Mouse (Mus musculus) midbrain, postnatal 0 days (tissue): ENCODE results near the gene Zfp398. TPM values are rescaled to one million over a fixed set of nuclear protein-coding genes. Genes with fewer than 3 reads are reported as not detected.

Source experiments
- ATAC-seq: fragments of 200-750 bp; cut with Nextera tagmentation; 2 replicates; pipeline ENCODE4 v1.8.0; 2017; ENCODE audit warnings: moderate number of reproducible peaks, mild to moderate bottlenecking, moderate TSS enrichment, moderate library complexity; ENCODE audit not compliant: low FRiP score
- DNase-seq: peaks from one replicate; pipeline ENCODE4 v3.0.0-alpha.2; 2015; ENCODE audit warnings: low spot score
- H3K27ac ChIP-seq: fragments of 300-500 bp; sonication (generic); 2 replicates; pipeline ENCODE4 v1.5.1; 2014; ENCODE audit warnings: low read depth, mild to moderate bottlenecking, low read length, mixed read lengths
- H3K27me3 ChIP-seq: fragments of 300-500 bp; sonication (generic); 2 replicates; pipeline ENCODE4 v1.6.1; 2014; ENCODE audit warnings: low read length, control low read depth, mixed read lengths; ENCODE audit not compliant: insufficient read depth
- H3K36me3 ChIP-seq: fragments of 300-500 bp; sonication (generic); 2 replicates; pipeline ENCODE4 v1.6.1; 2014; ENCODE audit warnings: low read length, control low read depth, mixed read lengths; ENCODE audit not compliant: insufficient read depth
- H3K4me1 ChIP-seq: fragments of 300-500 bp; sonication (generic); 2 replicates; pipeline ENCODE4 v1.6.1; 2014; ENCODE audit warnings: mild to moderate bottlenecking, control low read depth, antibody characterized with exemption, low read length, mixed read lengths; ENCODE audit not compliant: insufficient read depth
- H3K4me2 ChIP-seq: fragments of 300-500 bp; sonication (generic); 2 replicates; pipeline ENCODE4 v1.6.1; 2014; ENCODE audit warnings: low read depth, mild to moderate bottlenecking, low read length, mixed read lengths; ENCODE audit not compliant: poor library complexity, severe bottlenecking
- H3K4me3 ChIP-seq: fragments of 300-500 bp; sonication (generic); 2 replicates; pipeline ENCODE4 v1.5.1; 2014; ENCODE audit warnings: low read depth, mild to moderate bottlenecking, low read length, moderate library complexity
- H3K9ac ChIP-seq: fragments of 300-500 bp; sonication (generic); replicated peaks from 2 replicates; pipeline ENCODE4 v1.6.1; 2014; ENCODE audit warnings: mild to moderate bottlenecking, low read length, moderate library complexity, mixed read lengths; ENCODE audit not compliant: poor library complexity, severe bottlenecking
- H3K9me3 ChIP-seq: fragments of 300-500 bp; sonication (generic); 2 replicates; pipeline ENCODE4 v1.6.1; 2016; ENCODE audit warnings: low read length, control low read depth
- CTCF ChIP-seq: IDR thresholded peaks from 2 replicates; pipeline ENCODE4 v1.5.1; 2016; ENCODE audit warnings: antibody characterized with exemption, mild to moderate bottlenecking
- WGBS: fragments of 180-500 bp; shearing (Covaris S2); extraction: QIAGEN DNeasy Blood & Tissue Kit; methylation state at CpG from one replicate; pipeline ENCODE4 v1.1.7; 2014; 5-methylcytosine and 5-hydroxymethylcytosine counted together
- polyA plus RNA-seq: library from polyadenylated mRNA; unstranded; fragments of >200 nt; fragmentation: Nextera tagmentation; extraction: Ambion mirVana; gene quantifications from 2 replicates; pipeline ENCODE4 v1.2.1, GENCODE M21; 2015
- total RNA-seq: library from RNA; depleted of rRNA; stranded (reverse); fragments of >200 nt; gene quantifications from 2 replicates; pipeline ENCODE4 v1.2.3, GENCODE M21; 2014

Gene Zfp398
- total and polyA plus RNA-seq, 2 experiments from 2014 or later: 14.3 to 32.1 TPM

DNA sequence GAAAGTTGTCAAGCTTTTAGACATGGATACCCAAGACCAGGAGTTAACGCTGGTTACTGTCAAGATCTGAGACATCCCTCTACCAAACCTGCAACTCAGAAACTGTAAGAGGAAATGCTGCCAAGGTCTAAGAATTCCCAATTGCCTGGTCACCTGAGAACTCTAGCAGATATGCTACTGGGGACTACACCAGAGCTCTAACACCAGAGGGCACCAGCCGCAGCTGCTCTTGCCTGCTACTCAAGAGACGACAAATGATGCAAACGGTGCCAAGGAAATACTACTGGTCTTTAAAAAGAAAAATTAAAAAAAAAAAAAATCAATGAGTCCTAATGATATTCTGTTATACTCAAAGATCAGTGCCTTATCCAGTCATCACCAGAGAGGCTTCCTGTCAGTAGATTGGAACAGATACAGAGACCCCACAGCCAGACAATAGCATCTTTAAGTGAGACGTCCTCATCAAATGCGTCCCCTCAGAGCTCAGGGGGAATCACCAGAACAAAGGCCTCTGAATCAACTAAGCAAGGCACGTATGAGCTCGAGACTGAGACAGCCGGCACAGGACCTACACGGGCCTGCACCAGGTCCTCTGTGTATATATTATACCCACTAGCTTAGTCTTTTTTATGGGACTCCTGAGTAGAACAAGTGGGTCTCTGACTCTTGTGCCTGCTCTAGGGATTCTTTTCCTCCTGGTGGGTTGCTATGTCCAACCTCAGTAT is 41.2 kb upstream of the Zfp398 start:
- peak; percentile 64 for TF ChIP-seq CTCF
- Histone ChIP-seq H3K4me3 (no peak overlapping the region), H3K27me3 (no peaks in the 10 kb centered on the region), H3K27ac (no peak overlapping the region), H3K36me3 (peaks cover 24% of the 10 kb centered on the region), H3K4me2 (no peak overlapping the region), H3K4me1 (no peaks in the 10 kb centered on the region), H3K9ac (no peak overlapping the region), H3K9me3 (no peaks in the 10 kb centered on the region)
- DNase-seq: peak; percentile 58
- 30% methylated on average over 10 of the region's 10 CpGs for WGBS
- ATAC-seq: no peak

DNA sequence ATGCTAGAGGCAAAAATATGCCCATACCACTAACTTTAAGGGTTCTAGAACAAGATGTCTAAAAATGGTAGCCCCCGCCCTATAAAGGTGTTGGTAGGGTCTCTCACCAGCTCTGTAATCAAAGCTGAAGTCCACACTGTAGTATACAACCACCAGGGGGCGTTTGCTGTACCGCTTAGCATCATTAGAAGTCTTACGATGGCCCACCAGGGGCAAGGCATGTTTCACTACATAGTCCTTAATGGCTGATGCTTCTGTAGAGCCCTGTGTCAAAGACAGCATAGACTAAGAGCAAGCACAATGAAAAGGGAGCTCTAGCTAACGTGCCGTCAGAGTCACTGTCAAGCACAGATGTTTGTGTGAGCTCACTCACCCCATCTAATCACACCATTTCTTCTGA is 36.4 kb upstream of the Zfp398 start:
- peak; percentile 68 for ATAC-seq
- H3K4me3 ChIP-seq: no peak overlapping the region
- H3K4me2 ChIP-seq: no peak overlapping the region
- H3K4me1 ChIP-seq: no peaks in the 10 kb centered on the region
- peak; percentile 87 for DNase-seq
- peak; percentile 79 for TF ChIP-seq CTCF
- no peaks in the 10 kb centered on the region for H3K27me3 ChIP-seq
- H3K36me3 ChIP-seq: peaks cover 61% of the 10 kb centered on the region
- WGBS: 46% methylated on average over 6 of the region's 6 CpGs
- H3K9ac ChIP-seq: no peak overlapping the region
- no peak overlapping the region for H3K27ac ChIP-seq
- H3K9me3 ChIP-seq: no peaks in the 10 kb centered on the region

DNA sequence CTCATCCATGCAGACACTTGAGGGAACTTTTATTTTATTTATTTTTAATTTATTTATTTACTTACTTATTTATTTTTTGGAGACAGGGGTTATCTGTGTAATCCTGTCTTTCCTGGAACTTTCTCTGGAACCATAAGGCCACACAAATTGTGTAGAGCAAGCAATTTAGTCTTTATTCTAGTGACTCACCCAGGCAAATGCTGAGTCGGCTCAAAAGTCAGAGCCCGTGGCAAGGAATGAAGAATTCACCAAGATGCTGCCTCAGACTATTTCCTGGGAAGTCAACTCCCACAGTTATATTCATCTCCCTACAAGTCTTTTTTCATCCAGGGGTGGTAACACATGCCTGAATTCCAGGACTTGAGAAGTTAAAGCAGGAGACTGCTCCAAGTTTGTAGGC is 29.9 kb upstream of the Zfp398 start:
- 80% methylated on average over 2 of the region's 2 CpGs for WGBS
- Histone ChIP-seq H3K9me3 (no peaks in the 10 kb centered on the region), H3K27ac (no peak overlapping the region), H3K9ac (no peak overlapping the region), H3K36me3 (peaks cover 47% of the 10 kb centered on the region), H3K4me3 (no peak overlapping the region), H3K4me1 (no peaks in the 10 kb centered on the region), H3K27me3 (no peaks in the 10 kb centered on the region), H3K4me2 (no peak overlapping the region)
- no peak for ATAC-seq
- DNase-seq: no peak
- TF ChIP-seq CTCF: no peak

DNA sequence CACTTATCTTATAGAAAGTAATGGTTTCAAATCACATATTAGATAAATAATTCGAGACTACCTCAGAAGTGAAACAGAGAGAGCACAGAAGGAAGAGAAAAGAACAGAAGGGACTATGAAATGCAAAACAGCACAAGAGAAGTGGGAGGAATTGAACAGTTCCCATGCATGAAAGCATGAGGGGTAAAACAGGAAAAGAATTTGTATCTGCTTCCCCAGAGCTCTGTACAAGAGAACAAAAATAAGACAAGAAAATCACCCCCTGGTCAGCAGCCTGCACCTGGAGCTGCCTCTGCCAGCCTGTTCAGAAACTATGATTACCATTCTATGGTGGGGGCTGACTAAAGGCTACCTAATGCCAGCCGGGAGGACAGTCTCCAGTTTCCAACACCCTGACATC is 28.0 kb upstream of the Zfp398 start:
- Histone ChIP-seq H3K4me3 (no peak overlapping the region), H3K9me3 (no peaks in the 10 kb centered on the region), H3K4me2 (no peak overlapping the region), H3K27me3 (no peaks in the 10 kb centered on the region), H3K36me3 (peaks cover 39% of the 10 kb centered on the region), H3K4me1 (peaks cover 7% of the 10 kb centered on the region; the same call in 1 of the 2 replicates), H3K9ac (no peak overlapping the region), H3K27ac (no peak overlapping the region)
- 86% methylated on average over 2 of the region's 2 CpGs for WGBS
- ATAC-seq (no peak), DNase-seq (no peak)
- TF ChIP-seq CTCF: no peak

DNA sequence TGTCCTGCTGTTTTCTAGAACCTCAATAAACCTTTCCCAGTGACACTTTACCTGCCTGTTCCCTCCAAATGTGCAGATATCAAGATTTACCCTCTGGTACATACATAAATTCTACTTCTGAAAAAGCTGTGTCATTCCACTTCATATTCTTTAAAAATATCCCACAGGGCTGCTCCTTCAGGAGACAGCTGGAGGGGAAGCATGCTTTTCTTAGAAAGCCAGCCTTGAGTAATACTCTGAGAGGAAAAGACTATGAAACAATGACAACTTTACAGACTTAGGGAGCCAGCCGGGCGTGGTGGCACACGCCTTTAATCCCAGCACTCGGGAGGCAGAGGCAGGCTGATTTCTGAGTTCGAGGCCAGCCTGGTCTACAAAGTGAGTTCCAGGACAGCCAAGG is 26.9 kb upstream of the Zfp398 start:
- WGBS: 86% methylated on average over 5 of the region's 5 CpGs
- TF ChIP-seq CTCF: no peak
- Histone ChIP-seq H3K36me3 (peaks cover 28% of the 10 kb centered on the region), H3K4me1 (peaks cover 7% of the 10 kb centered on the region; the same call in 1 of the 2 replicates), H3K9me3 (no peaks in the 10 kb centered on the region), H3K4me3 (no peak overlapping the region), H3K9ac (no peak overlapping the region), H3K4me2 (no peak overlapping the region), H3K27me3 (no peaks in the 10 kb centered on the region), H3K27ac (no peak overlapping the region)
- ATAC-seq: no peak
- DNase-seq: no peak

DNA sequence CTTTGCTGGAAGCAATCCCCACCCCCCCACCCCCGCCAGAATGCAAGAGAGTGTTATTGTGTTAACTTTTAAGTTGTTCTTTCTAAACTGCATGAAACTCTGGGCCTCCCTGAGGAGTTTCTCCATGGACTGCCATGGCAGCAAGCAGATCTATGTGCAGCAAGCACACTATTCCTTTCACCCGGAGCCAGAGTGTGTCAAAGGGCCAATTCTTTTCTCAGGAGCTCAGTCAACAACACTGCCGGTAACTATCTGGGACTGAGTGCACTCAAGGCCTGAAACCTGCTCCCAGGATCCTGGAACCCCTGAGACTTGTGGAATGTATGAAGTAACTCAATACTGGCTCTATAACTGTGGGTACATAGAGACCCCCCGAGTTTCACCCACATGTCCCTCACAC is 26.4 kb upstream of the Zfp398 start:
- DNase-seq (peak; percentile 41), ATAC-seq (no peak)
- H3K4me3 ChIP-seq: no peak overlapping the region
- peaks cover 7% of the 10 kb centered on the region; the same call in 1 of the 2 replicates for H3K4me1 ChIP-seq
- 0 out of 2 replicates have a peak overlapping the region, but pooled peaks have one; percentile 26 for H3K27ac ChIP-seq
- H3K9me3 ChIP-seq: no peaks in the 10 kb centered on the region
- WGBS: 76% methylated on average over 4 of the region's 4 CpGs
- peaks cover 23% of the 10 kb centered on the region for H3K36me3 ChIP-seq
- no peak for TF ChIP-seq CTCF
- no peak overlapping the region for H3K9ac ChIP-seq
- no peaks in the 10 kb centered on the region for H3K27me3 ChIP-seq
- H3K4me2 ChIP-seq: no peak overlapping the region
